Mouse (Mus musculus) macrophage (primary cell): ENCODE data around the gene Nxn. TPM values are rescaled to one million over a fixed set of nuclear protein-coding genes. Genes with fewer than 3 reads are reported as not detected.

Experiments
- H3K27ac ChIP-seq: fragments of 350-480 bp; formaldehyde crosslinking; 2 replicates; pipeline ENCODE4 v1.9.0; 2021
- H3K36me3 ChIP-seq: fragments of 350-480 bp; formaldehyde crosslinking; 2 replicates; pipeline ENCODE4 v1.9.0; 2021; ENCODE audit errors: inconsistent target
- H3K4me3 ChIP-seq: fragments of 350-480 bp; formaldehyde crosslinking; 2 replicates; pipeline ENCODE4 v1.9.0; 2021; ENCODE audit errors: inconsistent target
- H3K79me2 ChIP-seq: fragments of 350-480 bp; formaldehyde crosslinking; 2 replicates; pipeline ENCODE4 v1.9.0; 2021; ENCODE audit errors: inconsistent target
- WGBS: methylation state at CpG from one replicate; pipeline ENCODE4 v1.1.7; 2026; ENCODE audit warnings: inconsistent platforms; ENCODE audit not compliant: missing documents; 5-methylcytosine and 5-hydroxymethylcytosine counted together
- polyA plus RNA-seq: library from polyadenylated mRNA; stranded (reverse); fragments of 250-400 nt; gene quantifications from 3 replicates; pipeline ENCODE4 v1.2.4, GENCODE M21; 2018; ENCODE audit warnings: inconsistent platforms

Gene Nxn
- polyA plus RNA-seq, 1 experiment from 2014 or later, result 0.37 TPM

GRCm38 (mm10) chr11:76247239-76247638 lies 151.7 kb downstream of the Nxn start:
- no peak overlapping the region for H3K27ac ChIP-seq
- H3K4me3 ChIP-seq, result no peak overlapping the region
- 0 out of 2 replicates have a peak, but pooled peaks cover 10% of the 10 kb centered on the region for H3K36me3 ChIP-seq
- WGBS, result 95% methylated on average over 2 of the region's 2 CpGs
- peaks cover 18% of the 10 kb centered on the region; the same call in 1 of the 2 replicates for H3K79me2 ChIP-seq

GRCm38 (mm10) chr11:76246439-76246838 lies 152.5 kb downstream of the Nxn start:
- no peak overlapping the region for H3K4me3 ChIP-seq
- H3K27ac ChIP-seq, result no peak overlapping the region
- peaks cover 18% of the 10 kb centered on the region; the same call in 1 of the 2 replicates for H3K79me2 ChIP-seq
- H3K36me3 ChIP-seq, result 0 out of 2 replicates have a peak, but pooled peaks cover 10% of the 10 kb centered on the region

GRCm38 (mm10) chr11:76243811-76244546 lies 155.0 kb downstream of the Nxn start:
- Histone ChIP-seq H3K27ac (0 out of 2 replicates have a peak overlapping the region, but pooled peaks have one; percentile 5), H3K36me3 (peaks cover 19% of the 10 kb centered on the region), H3K79me2 (peaks cover 18% of the 10 kb centered on the region; the same call in 1 of the 2 replicates), H3K4me3 (peak overlapping the region; percentile 81)
- 10% methylated on average over 34 of the region's 34 CpGs for WGBS

- peaks cover 19% of the 10 kb centered on the region for H3K36me3 ChIP-seq
- peak within 1 kb of the TSS; percentile 81 for H3K4me3 ChIP-seq
- peaks cover 18% of the 10 kb centered on the region; the same call in 1 of the 2 replicates for H3K79me2 ChIP-seq
- 1% methylated on average over 58 of the region's 61 CpGs for WGBS
- peak within 1 kb of the TSS; percentile 5; the same call in 1 of the 2 replicates for H3K27ac ChIP-seq
These were observed 155.8 kb downstream of the Nxn start, which contains the start of the genes Mrm3 and Glod4 for GRCm38 (mm10) chr11:76242901-76243810. Gene Mrm3, plus strand, starts transcription at chr11:76243715. Gene Glod4, minus strand, starts transcription at chr11:76243725.

GRCm38 (mm10) chr11:76239750-76240149 lies 159.2 kb downstream of the Nxn start:
- WGBS, result 100% methylated on average over 2 of the region's 2 CpGs

GRCm38 (mm10) chr11:76236136-76236535 lies 162.8 kb downstream of the Nxn start:
- Histone ChIP-seq H3K4me3 (no peak overlapping the region), H3K27ac (no peak overlapping the region), H3K36me3 (peaks cover 68% of the 10 kb centered on the region), H3K79me2 (no peaks in the 10 kb centered on the region)
- WGBS, result 78% methylated on average over 3 of the region's 3 CpGs

More at GRCm38 (mm10) chr11:76239750-76240149, 159.2 kb downstream of the Nxn start:
- Histone ChIP-seq H3K79me2 (peaks cover 18% of the 10 kb centered on the region; the same call in 1 of the 2 replicates), H3K4me3 (no peak overlapping the region), H3K27ac (no peak overlapping the region), H3K36me3 (peaks cover 41% of the 10 kb centered on the region)

- no peak overlapping the region for H3K4me3 ChIP-seq
- peaks cover 26% of the 10 kb centered on the region for H3K36me3 ChIP-seq
- H3K27ac ChIP-seq, result no peak overlapping the region
- H3K79me2 ChIP-seq, result no peaks in the 10 kb centered on the region
These were observed 173.9 kb downstream of the Nxn start for GRCm38 (mm10) chr11:76225051-76225450.

- H3K79me2 ChIP-seq, result no peaks in the 10 kb centered on the region
- 94% methylated on average over 5 of the region's 5 CpGs for WGBS
- H3K36me3 ChIP-seq, result peaks cover 26% of the 10 kb centered on the region
- no peak overlapping the region for H3K4me3 ChIP-seq
- H3K27ac ChIP-seq, result no peak overlapping the region
These were observed 174.3 kb downstream of the Nxn start for GRCm38 (mm10) chr11:76224631-76225030.

GRCm38 (mm10) chr11:76217390-76217800 lies 181.5 kb downstream of the Nxn start, which contains the start of the genes Dbil5 and Gemin4:
Gene Dbil5, plus strand, starts transcription at chr11:76217608.
Gene Gemin4, minus strand, starts transcription at chr11:76217664.
- peak within 1 kb of the TSS; percentile 51 for H3K27ac ChIP-seq
- H3K79me2 ChIP-seq, result no peaks in the 10 kb centered on the region
- under 1% methylated on average over 35 of the region's 35 CpGs for WGBS
- peaks cover 25% of the 10 kb centered on the region for H3K36me3 ChIP-seq
- H3K4me3 ChIP-seq, result peak within 1 kb of the TSS; percentile 78

- WGBS, result 5% methylated on average over 33 of the region's 33 CpGs
- peaks cover 24% of the 10 kb centered on the region for H3K36me3 ChIP-seq
These were observed 182.1 kb downstream of the Nxn start for GRCm38 (mm10) chr11:76216681-76217389.

GRCm38 (mm10) chr11:76216049-76216540 lies 182.8 kb downstream of the Nxn start:
- WGBS, result 81% methylated on average over 5 of the region's 5 CpGs
- peaks cover 17% of the 10 kb centered on the region for H3K36me3 ChIP-seq
- peak overlapping the region; percentile 78; the same call in 1 of the 2 replicates for H3K4me3 ChIP-seq
- no peaks in the 10 kb centered on the region for H3K79me2 ChIP-seq
- no peak overlapping the region for H3K27ac ChIP-seq

More at GRCm38 (mm10) chr11:76216681-76217389, 182.1 kb downstream of the Nxn start:
- H3K27ac ChIP-seq, result peak overlapping the region; percentile 51
- H3K4me3 ChIP-seq, result peak overlapping the region; percentile 78
- H3K79me2 ChIP-seq, result no peaks in the 10 kb centered on the region

- H3K27ac ChIP-seq, result no peak overlapping the region
- 83% methylated on average over 2 of the region's 2 CpGs for WGBS
- peaks cover 14% of the 10 kb centered on the region; the same call in 1 of the 2 replicates for H3K36me3 ChIP-seq
These were observed 183.9 kb downstream of the Nxn start for GRCm38 (mm10) chr11:76215011-76215410.

GRCm38 (mm10) chr11:76213841-76214240 lies 185.1 kb downstream of the Nxn start:
- Histone ChIP-seq H3K36me3 (peaks cover 14% of the 10 kb centered on the region; the same call in 1 of the 2 replicates), H3K4me3 (no peak overlapping the region), H3K27ac (no peak overlapping the region), H3K79me2 (no peaks in the 10 kb centered on the region)
- WGBS, result 100% methylated on average over 5 of the region's 5 CpGs

More at GRCm38 (mm10) chr11:76215011-76215410, 183.9 kb downstream of the Nxn start:
- Histone ChIP-seq H3K4me3 (no peak overlapping the region), H3K79me2 (no peaks in the 10 kb centered on the region)
